Mouse (Mus musculus): Measurements from ENCODE around the gene Camkk1. TPM values are rescaled to one million over a fixed set of nuclear protein-coding genes. Genes with fewer than 3 reads are reported as not detected.
A peak's percentile ranks its signal among the peaks of the same experiment; 100 is the strongest.

Camkk1 gene
- total RNA-seq (2017): 2.6 to 4.0 TPM (median 3.0 TPM) in 3 replicates

- peak; percentile 91 for ATAC-seq (replicated peaks; ENCODE audit: insufficient number of reproducible peaks, low FRiP score, low TSS enrichment, poor library complexity, severe bottlenecking)
Measured at GRCm38 (mm10) chr11:73018471-73019146, at the start of gene Camkk1. Camkk1 (plus strand) TSS chr11:73019008.

DNA sequence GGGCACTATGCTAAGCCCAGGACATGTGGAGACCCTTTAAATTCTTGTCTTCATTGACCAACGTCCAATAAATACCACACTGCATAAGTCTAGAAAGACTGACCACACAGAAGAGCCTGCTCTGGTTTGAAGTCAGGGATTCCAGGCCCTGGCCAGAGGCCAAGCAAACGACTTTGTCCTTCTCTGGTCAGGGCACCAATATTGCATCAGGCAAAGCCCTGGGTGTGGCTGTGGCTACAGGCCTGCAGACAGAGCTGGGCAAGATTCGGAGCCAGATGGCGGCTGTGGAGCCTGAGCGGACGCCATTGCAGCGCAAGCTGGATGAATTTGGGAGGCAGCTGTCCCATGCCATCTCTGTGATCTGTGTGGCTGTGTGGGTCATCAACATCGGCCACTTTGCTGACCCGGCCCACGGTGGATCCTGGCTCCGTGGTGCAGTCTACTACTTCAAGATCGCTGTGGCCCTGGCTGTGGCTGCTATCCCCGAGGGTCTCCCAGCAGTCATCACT lies 43.8 kb upstream of the Camkk1 start:
- ATAC-seq (replicated peaks; ENCODE audit: insufficient number of reproducible peaks, low FRiP score, low TSS enrichment, poor library complexity, severe bottlenecking): no peak

DNA sequence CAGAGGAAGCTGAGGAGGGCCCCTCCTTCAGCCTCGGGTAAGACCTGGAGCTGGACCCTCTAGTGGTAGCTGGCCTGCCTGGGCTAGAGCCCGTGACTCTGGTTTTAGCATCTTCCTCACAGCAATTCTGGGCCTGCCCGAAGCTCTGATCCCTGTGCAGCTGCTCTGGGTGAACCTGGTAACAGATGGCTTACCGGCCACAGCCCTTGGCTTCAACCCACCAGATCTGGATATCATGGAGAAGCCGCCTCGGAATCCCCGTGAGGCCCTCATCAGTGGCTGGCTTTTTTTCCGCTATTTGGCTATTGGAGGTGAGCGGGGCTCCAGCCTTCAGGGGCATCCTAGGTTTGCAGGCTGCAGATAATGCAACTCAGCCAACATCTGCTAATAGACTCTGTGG lies 36.3 kb upstream of the Camkk1 start:
- no peak for ATAC-seq (replicated peaks; ENCODE audit: insufficient number of reproducible peaks, low FRiP score, low TSS enrichment, poor library complexity, severe bottlenecking)

DNA sequence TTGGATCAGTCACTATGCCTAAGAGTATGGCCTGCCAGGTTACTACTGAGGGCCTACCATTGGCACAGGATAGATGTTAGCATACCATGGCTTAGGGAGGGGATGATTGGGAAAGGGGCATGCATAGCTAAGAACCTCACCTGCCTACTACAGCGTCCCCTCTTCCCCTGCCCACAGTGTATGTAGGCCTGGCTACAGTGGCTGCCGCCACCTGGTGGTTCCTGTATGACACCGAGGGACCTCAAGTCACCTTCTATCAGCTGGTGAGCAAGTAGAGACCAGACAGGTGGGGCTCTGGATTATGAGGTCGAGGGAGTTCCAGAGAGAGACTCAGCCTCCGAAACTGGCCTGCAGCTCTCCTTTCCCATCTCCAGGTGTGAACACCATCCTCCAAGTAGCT lies 35.5 kb upstream of the Camkk1 start:
- ATAC-seq (replicated peaks; ENCODE audit: insufficient number of reproducible peaks, low FRiP score, low TSS enrichment, poor library complexity, severe bottlenecking): no peak

- peak; percentile 79 for ATAC-seq (replicated peaks; ENCODE audit: insufficient number of reproducible peaks, low FRiP score, low TSS enrichment, poor library complexity, severe bottlenecking)
Measured at GRCm38 (mm10) chr11:72986745-72987144, 32.1 kb upstream of the Camkk1 start.

DNA sequence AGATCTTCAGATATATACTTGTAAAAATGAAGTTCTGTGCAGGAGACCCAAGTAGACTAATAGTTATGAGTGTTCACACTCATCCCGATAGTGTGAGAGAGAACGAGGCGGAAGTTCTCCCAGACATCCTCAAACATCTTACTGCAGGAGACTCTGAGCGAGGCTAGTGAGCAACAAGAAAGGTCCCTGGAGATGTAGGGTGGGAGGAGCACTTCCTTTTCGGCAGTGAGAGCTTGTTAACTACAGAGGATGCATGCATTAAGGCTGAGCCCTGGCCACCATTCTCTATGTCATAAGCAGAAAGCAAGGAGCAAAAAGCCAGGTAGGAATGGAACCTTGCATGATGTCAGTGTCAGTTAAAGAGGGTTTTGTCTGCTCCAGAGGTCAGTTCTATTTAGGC lies 31.6 kb upstream of the Camkk1 start:
- peak; percentile 20; the same call in 1 of the 2 replicates for ATAC-seq (replicated peaks; ENCODE audit: insufficient number of reproducible peaks, low FRiP score, low TSS enrichment, poor library complexity, severe bottlenecking)

DNA sequence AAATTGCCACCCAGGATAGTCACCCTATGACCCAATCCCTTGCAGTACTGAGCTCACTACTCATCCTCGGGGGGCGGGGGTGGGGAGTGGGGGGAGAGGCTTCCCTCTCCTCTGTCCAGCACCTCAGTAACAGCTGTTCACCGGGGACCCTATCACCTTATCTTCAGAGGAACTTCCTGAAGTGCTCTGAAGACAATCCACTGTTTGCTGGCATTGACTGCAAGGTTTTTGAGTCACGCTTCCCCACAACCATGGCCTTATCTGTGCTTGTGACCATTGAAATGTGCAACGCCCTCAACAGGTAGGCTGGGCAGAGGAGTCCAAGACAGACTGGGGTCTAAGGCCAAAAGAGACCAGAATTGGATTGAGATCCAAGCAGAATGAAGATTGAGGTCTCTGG lies 31.0 kb upstream of the Camkk1 start:
- no peak for ATAC-seq (replicated peaks; ENCODE audit: insufficient number of reproducible peaks, low FRiP score, low TSS enrichment, poor library complexity, severe bottlenecking)

DNA sequence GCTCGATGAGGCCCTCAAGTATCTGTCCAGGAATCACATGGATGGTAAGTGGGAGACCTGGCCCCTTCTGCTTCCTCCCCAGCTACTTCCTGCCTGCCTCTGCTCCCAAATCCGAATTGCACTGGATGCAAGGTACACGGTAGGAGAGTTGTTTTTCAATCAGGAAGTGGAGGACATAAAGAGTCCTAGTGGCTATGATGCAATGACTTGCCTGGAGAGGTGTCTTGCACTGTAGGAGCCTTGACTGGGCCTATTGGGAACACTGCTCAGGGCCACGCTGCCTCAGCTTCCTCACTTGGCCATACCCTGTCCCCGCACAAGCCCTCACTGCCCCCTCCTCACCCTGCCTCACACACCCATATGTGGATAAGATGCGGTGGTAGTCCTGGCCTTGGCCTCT lies 29.8 kb upstream of the Camkk1 start:
- no peak for ATAC-seq (replicated peaks; ENCODE audit: insufficient number of reproducible peaks, low FRiP score, low TSS enrichment, poor library complexity, severe bottlenecking)

GRCm38 (mm10) chr11:72990688-72991087 lies 28.1 kb upstream of the Camkk1 start:
- ATAC-seq (replicated peaks; ENCODE audit: insufficient number of reproducible peaks, low FRiP score, low TSS enrichment, poor library complexity, severe bottlenecking): no peak

- ATAC-seq (replicated peaks; ENCODE audit: insufficient number of reproducible peaks, low FRiP score, low TSS enrichment, poor library complexity, severe bottlenecking): no peak
Measured at GRCm38 (mm10) chr11:72991961-72992360, 26.8 kb upstream of the Camkk1 start.

DNA sequence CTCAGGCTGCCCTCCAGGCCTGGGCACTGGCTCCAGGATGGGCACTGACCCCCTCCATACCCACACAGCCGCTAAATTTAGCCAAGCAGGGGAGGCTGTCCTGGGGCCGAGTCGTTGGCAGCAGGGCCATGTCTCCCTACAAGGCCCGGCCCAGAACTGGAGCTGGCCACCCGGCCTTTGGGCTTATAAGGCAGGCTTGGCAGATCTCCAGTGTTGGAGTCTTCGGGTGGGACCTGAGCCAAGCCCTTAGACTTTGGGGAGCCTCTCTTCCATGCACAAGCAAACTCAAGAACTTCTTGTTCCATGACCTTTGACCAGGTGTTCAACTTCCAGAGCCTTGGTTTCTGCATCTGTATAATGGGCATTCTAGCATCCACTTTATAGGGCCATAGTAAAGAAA lies 22.5 kb upstream of the Camkk1 start:
- no peak for ATAC-seq (replicated peaks; ENCODE audit: insufficient number of reproducible peaks, low FRiP score, low TSS enrichment, poor library complexity, severe bottlenecking)

DNA sequence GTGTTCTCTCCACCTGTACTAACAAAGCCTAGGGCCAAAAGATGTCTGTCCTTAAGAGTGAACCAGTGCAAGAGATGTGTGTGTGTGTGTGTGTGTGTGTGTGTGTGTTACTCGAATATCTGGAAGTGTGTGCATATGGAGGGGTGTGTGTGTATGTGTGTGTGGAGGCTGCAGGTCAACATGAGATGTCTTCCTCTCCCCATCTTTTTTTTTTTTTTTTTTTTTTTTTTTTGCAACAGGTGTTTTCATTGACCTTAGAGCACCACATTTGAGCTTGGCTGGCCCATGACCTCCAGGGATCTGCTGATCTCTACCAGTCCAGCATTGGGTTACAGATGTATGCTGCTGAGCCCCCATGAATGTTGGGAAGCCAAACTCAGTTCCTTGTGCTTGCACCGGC lies 22.0 kb upstream of the Camkk1 start:
- no peak for ATAC-seq (replicated peaks; ENCODE audit: insufficient number of reproducible peaks, low FRiP score, low TSS enrichment, poor library complexity, severe bottlenecking)

GRCm38 (mm10) chr11:72997529-72998326 lies 21.1 kb upstream of the Camkk1 start:
- no peak; the same call in 1 of the 2 replicates for ATAC-seq (replicated peaks; ENCODE audit: insufficient number of reproducible peaks, low FRiP score, low TSS enrichment, poor library complexity, severe bottlenecking)

DNA sequence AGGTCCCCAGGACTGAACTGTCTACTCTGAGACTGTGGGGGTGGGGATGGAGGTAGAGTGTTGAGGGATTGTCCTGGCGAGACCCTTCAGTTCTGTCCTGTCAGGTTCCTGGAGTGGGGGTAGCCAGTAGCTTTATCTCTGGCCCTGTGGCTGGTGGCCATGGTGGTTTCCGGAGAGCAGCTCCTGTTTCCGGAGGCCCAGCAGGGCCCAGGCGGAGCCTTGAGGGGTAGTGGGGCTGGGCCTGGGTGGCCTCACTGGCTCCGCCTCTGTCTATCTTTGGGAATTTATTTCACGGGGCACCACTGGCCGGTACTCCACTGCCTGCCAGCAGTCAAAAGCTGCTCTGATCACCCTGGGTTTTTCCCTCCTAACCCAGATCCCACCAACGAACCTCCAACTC lies 20.0 kb upstream of the Camkk1 start, which contains the start of gene P2rx1:
TSS of gene P2rx1 (plus strand) at position 333 of the 400 bp plus-strand sequence.
- ATAC-seq (replicated peaks; ENCODE audit: insufficient number of reproducible peaks, low FRiP score, low TSS enrichment, poor library complexity, severe bottlenecking): peak; percentile 62

GRCm38 (mm10) chr11:73001029-73001428 lies 17.8 kb upstream of the Camkk1 start:
- ATAC-seq (replicated peaks; ENCODE audit: insufficient number of reproducible peaks, low FRiP score, low TSS enrichment, poor library complexity, severe bottlenecking): peak; percentile 61

- ATAC-seq (replicated peaks; ENCODE audit: insufficient number of reproducible peaks, low FRiP score, low TSS enrichment, poor library complexity, severe bottlenecking): peak; percentile 79
Measured at GRCm38 (mm10) chr11:73006377-73006776, 12.4 kb upstream of the Camkk1 start.

DNA sequence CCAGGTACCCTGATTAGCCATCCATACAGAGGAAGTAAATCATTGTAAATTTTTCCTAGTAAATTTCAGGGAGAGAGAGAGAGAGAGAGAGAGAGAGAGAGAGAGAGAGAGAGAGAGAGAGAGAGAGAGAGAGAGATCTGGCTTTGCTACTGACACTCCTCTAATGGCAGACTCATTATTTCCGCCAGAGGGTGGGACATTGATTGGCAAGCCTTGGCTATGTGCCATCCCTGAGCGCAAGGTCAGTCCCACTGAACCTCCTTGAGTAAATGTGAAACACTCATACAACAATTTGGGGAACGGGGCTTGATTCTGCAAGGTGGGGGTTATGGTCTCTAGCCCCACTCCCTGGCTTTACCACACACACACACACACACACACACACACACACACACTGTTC lies 11.7 kb upstream of the Camkk1 start:
- ATAC-seq (replicated peaks; ENCODE audit: insufficient number of reproducible peaks, low FRiP score, low TSS enrichment, poor library complexity, severe bottlenecking): no peak

DNA sequence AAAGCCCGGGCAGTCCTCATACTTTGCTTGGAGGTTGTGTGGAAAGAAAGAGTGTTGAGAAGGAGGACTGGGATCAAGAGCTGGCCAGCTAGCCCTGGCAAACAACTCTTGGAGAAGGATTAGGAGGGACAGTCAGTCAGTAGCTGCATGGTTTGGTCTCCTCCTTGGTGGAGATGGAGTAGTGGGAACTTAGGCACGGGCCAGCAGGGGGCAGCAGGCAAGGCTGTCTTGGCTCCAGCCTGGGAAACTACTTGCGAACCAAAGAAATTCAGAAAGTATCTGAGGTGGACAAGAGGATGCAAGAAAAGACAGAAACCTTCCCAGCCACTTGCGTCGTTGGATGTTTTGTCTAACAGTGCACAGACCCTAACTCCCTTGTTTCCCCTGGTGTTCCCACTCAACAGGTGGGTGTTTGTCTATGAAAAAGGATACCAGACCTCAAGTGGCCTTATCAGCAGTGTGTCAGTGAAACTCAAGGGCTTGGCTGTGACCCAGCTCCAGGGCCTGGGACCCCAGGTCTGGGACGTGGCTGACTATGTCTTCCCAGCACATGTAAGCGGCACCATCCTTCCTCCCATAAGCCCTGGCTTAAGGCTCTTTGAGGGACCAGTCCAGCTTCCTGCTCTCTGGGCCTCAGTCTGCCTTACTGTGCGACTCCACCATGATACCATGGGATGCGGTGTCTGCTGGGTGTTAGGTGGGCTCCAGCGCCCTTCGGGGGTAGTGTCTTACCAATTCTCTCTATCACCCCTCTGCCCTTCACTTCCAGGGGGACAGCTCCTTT lies 10.9 kb upstream of the Camkk1 start:
- ATAC-seq (replicated peaks; ENCODE audit: insufficient number of reproducible peaks, low FRiP score, low TSS enrichment, poor library complexity, severe bottlenecking): peak; percentile 51; the same call in 1 of the 2 replicates

DNA sequence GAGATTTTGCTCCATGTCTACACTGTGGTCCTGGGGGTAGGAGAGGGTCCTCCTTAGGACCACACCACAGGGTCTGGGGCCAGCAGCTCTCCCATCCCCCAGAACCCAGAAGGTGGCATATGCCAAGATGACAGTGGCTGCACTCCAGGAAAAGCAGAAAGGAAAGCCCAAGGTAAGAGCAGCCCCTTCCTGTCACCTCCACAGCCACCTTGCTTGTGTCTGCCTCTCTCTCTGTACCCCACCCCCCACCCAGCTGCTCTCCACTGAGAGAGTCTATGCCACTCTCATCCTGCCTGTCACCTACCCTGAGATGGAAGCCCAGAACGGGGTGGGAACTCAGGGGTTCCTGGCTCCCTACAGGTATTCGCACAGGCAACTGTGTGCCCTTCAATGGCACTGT lies 10.0 kb upstream of the Camkk1 start:
- ATAC-seq (replicated peaks; ENCODE audit: insufficient number of reproducible peaks, low FRiP score, low TSS enrichment, poor library complexity, severe bottlenecking): no peak
